Mouse (Mus musculus): ENCODE data around the gene Serpinb6b.

DNA sequence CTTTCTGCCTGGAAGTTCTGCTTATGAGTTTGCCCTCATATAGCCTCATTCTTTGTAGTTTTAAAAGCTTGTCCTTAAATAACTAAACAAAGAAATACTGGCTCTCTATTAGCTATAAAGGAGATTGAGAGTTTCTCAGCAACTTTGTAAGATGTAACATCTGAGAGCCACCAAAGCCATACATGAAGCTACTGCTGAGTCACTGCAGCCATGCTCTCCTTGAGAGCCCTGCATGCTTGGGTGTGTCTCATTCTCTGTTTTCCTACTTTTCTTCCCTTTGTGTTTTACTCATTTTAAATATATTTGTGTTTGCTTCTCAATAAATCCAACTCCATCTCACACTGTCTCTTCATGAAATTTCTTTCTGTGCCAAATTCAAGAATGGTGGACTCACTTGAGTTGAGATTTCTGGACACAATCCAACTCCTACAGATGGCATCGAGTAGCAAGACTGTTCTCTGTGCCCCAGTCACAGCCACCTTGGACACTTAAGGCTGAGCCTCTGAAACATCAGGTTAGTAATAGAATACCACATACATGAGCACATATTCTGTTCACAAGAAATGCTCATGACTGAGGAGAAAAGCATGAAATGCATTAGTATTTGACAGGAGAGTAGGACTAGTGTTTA lies 61.5 kb downstream of the Serpinb6b start:
- TF ChIP-seq CTCF (IDR thresholded peaks at IDR 0.05; ENCODE audit: borderline replicate concordance, insufficient read depth, low read depth, low read length) (no peak), POLR2A (IDR thresholded peaks at IDR 0.05; ENCODE audit: borderline replicate concordance, insufficient read depth, low read length) (no peak)
